Mouse (Mus musculus) forebrain, embryonic 15.5 days (tissue): ENCODE data around the gene Gm5460. TPM values are rescaled to one million over a fixed set of nuclear protein-coding genes. Genes with fewer than 3 reads are reported as not detected.

Experiments used
- ATAC-seq: fragments of 200-750 bp; cut with Nextera tagmentation; replicated peaks from 2 replicates; pipeline ENCODE4 v1.8.0; 2017; ENCODE audit warnings: mild to moderate bottlenecking, moderate TSS enrichment, moderate library complexity
- H3K27ac ChIP-seq: fragments of 300-500 bp; sonication (generic); replicated peaks from 2 replicates; pipeline ENCODE4 v1.5.1; 2015; ENCODE audit warnings: mild to moderate bottlenecking, inconsistent platforms
- H3K27me3 ChIP-seq: fragments of 300-500 bp; sonication (generic); 2 replicates; pipeline ENCODE4 v1.6.1; 2015; ENCODE audit warnings: inconsistent platforms
- H3K36me3 ChIP-seq: fragments of 300-500 bp; sonication (generic); 2 replicates; pipeline ENCODE4 v1.6.1; 2015; ENCODE audit warnings: mild to moderate bottlenecking, inconsistent platforms
- H3K4me1 ChIP-seq: fragments of 300-500 bp; sonication (generic); 2 replicates; pipeline ENCODE4 v1.6.1; 2015; ENCODE audit warnings: inconsistent platforms
- H3K4me2 ChIP-seq: fragments of 300-500 bp; sonication (generic); replicated peaks from 2 replicates; pipeline ENCODE4 v1.6.1; 2015; ENCODE audit warnings: mild to moderate bottlenecking, inconsistent platforms
- H3K4me3 ChIP-seq: fragments of 300-500 bp; sonication (generic); 2 replicates; pipeline ENCODE4 v1.5.1; 2015; ENCODE audit warnings: mild to moderate bottlenecking, inconsistent platforms
- H3K9ac ChIP-seq: fragments of 300-500 bp; sonication (generic); replicated peaks from 2 replicates; pipeline ENCODE4 v1.6.1; 2015; ENCODE audit warnings: mild to moderate bottlenecking, inconsistent platforms
- H3K9me3 ChIP-seq: fragments of 300-500 bp; sonication (generic); 2 replicates; pipeline ENCODE4 v1.6.1; 2016; ENCODE audit warnings: inconsistent platforms
- WGBS: fragments of 180-500 bp; shearing (Covaris S2); methylation state at CpG from one replicate; pipeline ENCODE4 v1.1.7; 2015; ENCODE audit warnings: mixed read lengths; 5-methylcytosine and 5-hydroxymethylcytosine counted together
- polyA plus RNA-seq: library from polyadenylated mRNA; unstranded; fragments of >200 nt; fragmentation: Nextera tagmentation; extraction: Ambion mirVana; gene quantifications from 2 replicates; pipeline ENCODE4 v1.2.1, GENCODE M21; 2015

The Gm5460 gene
- polyA plus RNA-seq, 1 experiment from 2014 or later: not detected

GRCm38 (mm10) chr14:34078293-34078692, 61.7 kb downstream of the Gm5460 start:
- H3K27me3 ChIP-seq: no peaks in the 10 kb centered on the region
- ATAC-seq: no peak
- WGBS: 75% methylated on average over 4 of the region's 4 CpGs

GRCm38 (mm10) chr14:34080321-34080997, 63.9 kb downstream of the Gm5460 start:
- Histone ChIP-seq H3K4me3 (no peak overlapping the region), H3K4me2 (no peak overlapping the region), H3K36me3 (no peaks in the 10 kb centered on the region), H3K27ac (no peak overlapping the region), H3K27me3 (no peaks in the 10 kb centered on the region), H3K9ac (no peak overlapping the region), H3K4me1 (no peaks in the 10 kb centered on the region), H3K9me3 (no peaks in the 10 kb centered on the region)
- ATAC-seq: peak; percentile 81
- 10% methylated on average over 11 of the region's 11 CpGs for WGBS

More at GRCm38 (mm10) chr14:34078293-34078692, 61.7 kb downstream of the Gm5460 start:
- Histone ChIP-seq H3K27ac (no peak overlapping the region), H3K4me1 (no peaks in the 10 kb centered on the region), H3K9me3 (no peaks in the 10 kb centered on the region), H3K4me2 (no peak overlapping the region), H3K9ac (no peak overlapping the region), H3K4me3 (no peak overlapping the region), H3K36me3 (no peaks in the 10 kb centered on the region)

GRCm38 (mm10) chr14:34085731-34086130, 69.2 kb downstream of the Gm5460 start, which contains the start of gene Anxa8:
Anxa8 (plus strand) TSS chr14:34085981.
- no peak within 1 kb of the TSS for H3K4me3 ChIP-seq
- WGBS: 70% methylated on average over 4 of the region's 4 CpGs
- no peak within 1 kb of the TSS for H3K4me2 ChIP-seq
- no peaks in the 10 kb centered on the region for H3K27me3 ChIP-seq
- H3K9ac ChIP-seq: no peak within 1 kb of the TSS
- no peaks in the 10 kb centered on the region for H3K4me1 ChIP-seq
- no peaks in the 10 kb centered on the region for H3K9me3 ChIP-seq
- no peak within 1 kb of the TSS for H3K27ac ChIP-seq
- no peaks in the 10 kb centered on the region for H3K36me3 ChIP-seq
- no peak for ATAC-seq

- no peak overlapping the region for H3K9ac ChIP-seq
- no peaks in the 10 kb centered on the region for H3K9me3 ChIP-seq
- H3K4me3 ChIP-seq: no peak overlapping the region
- 64% methylated on average over 4 of the region's 4 CpGs for WGBS
- H3K4me2 ChIP-seq: no peak overlapping the region
- H3K36me3 ChIP-seq: no peaks in the 10 kb centered on the region
- no peak overlapping the region for H3K27ac ChIP-seq
- no peak for ATAC-seq
- no peaks in the 10 kb centered on the region for H3K27me3 ChIP-seq
- H3K4me1 ChIP-seq: no peaks in the 10 kb centered on the region
These were observed 70.2 kb downstream of the Gm5460 start for GRCm38 (mm10) chr14:34086806-34087205.

- no peak for ATAC-seq
- Histone ChIP-seq H3K4me3 (no peak overlapping the region), H3K9me3 (no peaks in the 10 kb centered on the region), H3K9ac (no peak overlapping the region), H3K36me3 (no peaks in the 10 kb centered on the region), H3K27me3 (no peaks in the 10 kb centered on the region), H3K4me2 (no peak overlapping the region), H3K4me1 (no peaks in the 10 kb centered on the region), H3K27ac (no peak overlapping the region)
- WGBS: 83% methylated on average over 2 of the region's 2 CpGs
These were observed 71.4 kb downstream of the Gm5460 start for GRCm38 (mm10) chr14:34087856-34088398.

- Histone ChIP-seq H3K4me2 (no peak overlapping the region), H3K36me3 (no peaks in the 10 kb centered on the region), H3K4me3 (no peak overlapping the region), H3K27ac (no peak overlapping the region), H3K9ac (no peak overlapping the region), H3K4me1 (no peaks in the 10 kb centered on the region), H3K9me3 (no peaks in the 10 kb centered on the region), H3K27me3 (no peaks in the 10 kb centered on the region)
- WGBS: 91% methylated on average over 8 of the region's 8 CpGs
- ATAC-seq: no peak
These were observed 73.2 kb downstream of the Gm5460 start for GRCm38 (mm10) chr14:34089796-34090195.

- no peaks in the 10 kb centered on the region for H3K36me3 ChIP-seq
- H3K4me1 ChIP-seq: no peaks in the 10 kb centered on the region
- WGBS: 89% methylated on average over 5 of the region's 5 CpGs
- no peak for ATAC-seq
- no peak overlapping the region for H3K4me2 ChIP-seq
- H3K9me3 ChIP-seq: no peaks in the 10 kb centered on the region
- H3K4me3 ChIP-seq: no peak overlapping the region
- no peak overlapping the region for H3K27ac ChIP-seq
- no peak overlapping the region for H3K9ac ChIP-seq
- no peaks in the 10 kb centered on the region for H3K27me3 ChIP-seq
These were observed 74.9 kb downstream of the Gm5460 start for GRCm38 (mm10) chr14:34091475-34091874.

GRCm38 (mm10) chr14:34092856-34093255, 76.3 kb downstream of the Gm5460 start:
- no peak for ATAC-seq
- Histone ChIP-seq H3K4me3 (no peak overlapping the region), H3K9me3 (no peaks in the 10 kb centered on the region), H3K27ac (no peak overlapping the region), H3K27me3 (no peaks in the 10 kb centered on the region), H3K4me2 (no peak overlapping the region), H3K36me3 (no peaks in the 10 kb centered on the region), H3K4me1 (no peaks in the 10 kb centered on the region), H3K9ac (no peak overlapping the region)
- WGBS: 77% methylated on average over 1 of the region's 1 CpGs

GRCm38 (mm10) chr14:34096161-34096560, 79.6 kb downstream of the Gm5460 start:
- H3K36me3 ChIP-seq: no peaks in the 10 kb centered on the region
- H3K9me3 ChIP-seq: no peaks in the 10 kb centered on the region
- WGBS: 62% methylated on average over 5 of the region's 5 CpGs
- no peak overlapping the region for H3K27ac ChIP-seq
- no peak overlapping the region for H3K9ac ChIP-seq
- ATAC-seq: no peak
- H3K4me2 ChIP-seq: no peak overlapping the region
- no peaks in the 10 kb centered on the region for H3K27me3 ChIP-seq
- no peak overlapping the region for H3K4me3 ChIP-seq
- no peaks in the 10 kb centered on the region for H3K4me1 ChIP-seq

Other genes with a start within 250 kb of the Gm5460 start
- gene Gdf10, start 93.2 kb upstream of the Gm5460 start, polyA plus RNA-seq: 2.9 and 3.1 TPM in 2 replicates
- gene Gdf2, start 75.7 kb upstream of the Gm5460 start, polyA plus RNA-seq: not detected in 2 replicates
- gene Rbp3, start 62.8 kb upstream of the Gm5460 start, polyA plus RNA-seq: 0.38 TPM in 1 of 2 replicates, not detected in the other
- gene Zfp488, start 38.0 kb upstream of the Gm5460 start, polyA plus RNA-seq: 0.13 and 0.19 TPM in 2 replicates
- gene Gm30083, start 1.6 kb upstream of the Gm5460 start, polyA plus RNA-seq: not detected in 2 replicates
- not detected in 2 replicates for gene Antxrl, start 35.9 kb downstream of the Gm5460 start, polyA plus RNA-seq
- not detected in 2 replicates for gene Anxa8, start 69.2 kb downstream of the Gm5460 start, polyA plus RNA-seq
- not detected in 2 replicates for gene A630023A22Rik, start 86.0 kb downstream of the Gm5460 start, polyA plus RNA-seq
- 0.04 and 0.05 TPM in 2 replicates for gene Npy4r, start 135.7 kb downstream of the Gm5460 start, polyA plus RNA-seq
- gene Gprin2, start 184.9 kb downstream of the Gm5460 start, polyA plus RNA-seq: 3.8 and 3.9 TPM in 2 replicates
- gene Syt15, start 202.8 kb downstream of the Gm5460 start, polyA plus RNA-seq: 0.41 and 0.65 TPM in 2 replicates